Mouse (Mus musculus) MEL (cell line): ENCODE measurements around the gene Depdc5.

Experiments
- CTCF ChIP-seq, 3 experiments: IDR thresholded peaks in 2 of 3; conservative IDR thresholded peaks in 1 of 3; 2 replicates each; pipeline ENCODE4 v1.5.1; 2011 to 2012; ENCODE audit warnings: low read length in 3 of 3, low read depth in 2 of 3, mild to moderate bottlenecking in 2 of 3, improper control_type of control experiment in 1 of 3, inconsistent platforms in 1 of 3, mixed read lengths in 1 of 3, moderate library complexity in 1 of 3; ENCODE audit not compliant: control insufficient read depth in 1 of 3, insufficient read depth in 1 of 3, poor library complexity in 1 of 3, severe bottlenecking in 1 of 3
- ETS1 ChIP-seq: IDR thresholded peaks from 2 replicates; pipeline ENCODE4 v1.6.1; 2012; ENCODE audit warnings: low read depth, mild to moderate bottlenecking, inconsistent platforms, low read length, improper control_type of control experiment, moderate library complexity
- MAX ChIP-seq: IDR thresholded peaks from 2 replicates; pipeline ENCODE4 v1.6.1; 2011; ENCODE audit warnings: low read length, improper control_type of control experiment
- MAZ ChIP-seq: IDR thresholded peaks from 2 replicates; pipeline ENCODE4 v1.6.1; 2012; ENCODE audit warnings: low read depth, mild to moderate bottlenecking, inconsistent platforms, low read length, improper control_type of control experiment
- POLR2AphosphoS2 ChIP-seq: IDR thresholded peaks from 2 replicates; pipeline ENCODE4 v1.6.1; 2011; ENCODE audit warnings: low read length, improper control_type of control experiment
- SMC3 ChIP-seq: IDR thresholded peaks from 2 replicates; pipeline ENCODE4 v1.6.1; 2011; ENCODE audit warnings: low read depth, low read length, improper control_type of control experiment

DNA sequence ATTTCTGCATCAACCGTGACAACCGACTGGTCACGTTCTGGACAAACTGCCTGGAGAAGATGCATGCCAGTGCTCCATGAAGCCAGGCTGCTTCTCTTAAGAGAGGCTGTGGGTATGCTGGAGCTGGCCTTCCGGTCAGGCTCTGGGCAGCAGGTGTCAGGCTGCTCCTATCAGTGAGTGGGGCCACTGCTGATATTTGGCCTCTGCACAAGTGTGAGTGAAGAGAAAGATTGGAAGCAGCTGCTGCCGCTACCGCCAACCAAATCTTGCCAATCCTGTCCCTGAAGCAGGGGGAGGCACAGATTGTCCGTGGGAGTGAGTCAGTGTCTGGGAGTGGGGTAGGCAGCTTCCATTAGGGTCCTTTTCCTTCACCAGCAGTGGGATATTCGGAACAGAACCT lies 127.7 kb downstream of the Depdc5 start:
- no peak for TF ChIP-seq MAZ
- TF ChIP-seq CTCF (IDR thresholded peaks at IDR 0.05 in 2 of 3, conservative IDR thresholded peaks at IDR 0.05 in 1 of 3; ENCODE audit: control insufficient read depth in 1 of 3, insufficient read depth in 1 of 3, low read depth in 2 of 3, low read length in 3 of 3, poor library complexity in 1 of 3, severe bottlenecking in 1 of 3) = no peak
- no peak for TF ChIP-seq POLR2AphosphoS2
- TF ChIP-seq ETS1 = no peak
- TF ChIP-seq SMC3 = no peak
- no peak for TF ChIP-seq MAX
